Mouse (Mus musculus) liver, embryonic 14.5 days (tissue): ENCODE measurements at regions not wholly inside any gene's neighbourhood (a gene's known extent, or its start where the extent isn't known, plus 50 kb on each side); places are given as distances from the start of the nearest gene placed in this dataset.
A peak's percentile ranks its signal among the peaks of the same experiment; 100 is the strongest.

Experiments used
- CTCF ChIP-seq: IDR thresholded peaks from 2 replicates; pipeline ENCODE4 v1.5.1; 2016; ENCODE audit warnings: antibody characterized with exemption, low read depth, control low read depth
- EP300 ChIP-seq: IDR thresholded peaks from 2 replicates; pipeline ENCODE4 v1.6.1; 2016; ENCODE audit warnings: antibody characterized with exemption, low read depth

GRCm38 (mm10) chr11:86408686-86409579 is 51.5 kb upstream of the Med13 start:
- no peak for TF ChIP-seq CTCF
- peak; percentile 47; the same call in 1 of the 2 replicates for TF ChIP-seq EP300
